Mouse (Mus musculus): Measurements from ENCODE around the gene Rag1.

- no peak for TF ChIP-seq POLR2A (IDR thresholded peaks at IDR 0.05; ENCODE audit: extremely low read depth, insufficient read depth, low read length)
- no peak for TF ChIP-seq CTCF (IDR thresholded peaks at IDR 0.05; ENCODE audit: extremely low read depth, insufficient read depth, low read length)
Measured at GRCm38 (mm10) chr2:101645841-101646240, 3.5 kb downstream of the Rag1 start.

All from cortical plate, adult 2 months (tissue).